Mouse (Mus musculus) liver, embryonic 16.5 days (tissue): ENCODE measurements around the gene Slc5a4b. TPM values are rescaled to one million over a fixed set of nuclear protein-coding genes. Genes with fewer than 3 reads are reported as not detected.
A peak's percentile ranks its signal among the peaks of the same experiment; 100 is the strongest.
"Not testable (repeated sequence)": the region's sequence is repeated elsewhere in the genome, so short reads cannot be mapped to it uniquely, and the experiment has no call there.

Source experiments
- ATAC-seq: fragments of 200-750 bp; cut with Nextera tagmentation; 2 replicates; pipeline ENCODE4 v1.8.0; 2017; ENCODE audit warnings: low read depth, mild to moderate bottlenecking, moderate number of reproducible peaks, moderate library complexity
- H3K27ac ChIP-seq: fragments of 300-500 bp; sonication (generic); 2 replicates; pipeline ENCODE4 v1.5.1; 2014; ENCODE audit warnings: mild to moderate bottlenecking, low read length
- H3K27me3 ChIP-seq: fragments of 300-500 bp; sonication (generic); 2 replicates; pipeline ENCODE4 v1.6.1; 2014; ENCODE audit warnings: low read depth, low read length, mixed read lengths; ENCODE audit not compliant: control insufficient read depth, insufficient read depth
- H3K36me3 ChIP-seq: fragments of 300-500 bp; sonication (generic); 2 replicates; pipeline ENCODE4 v1.6.1; 2014; ENCODE audit warnings: mild to moderate bottlenecking; ENCODE audit not compliant: control insufficient read depth, insufficient read depth
- H3K4me1 ChIP-seq: fragments of 300-500 bp; sonication (generic); 2 replicates; pipeline ENCODE4 v1.6.1; 2014; ENCODE audit warnings: low read depth, low read length, mixed read lengths; ENCODE audit not compliant: control insufficient read depth
- H3K4me2 ChIP-seq: fragments of 300-500 bp; sonication (generic); 2 replicates; pipeline ENCODE4 v1.6.1; 2014; ENCODE audit warnings: low read depth, low read length, mixed read lengths
- H3K4me3 ChIP-seq: fragments of 300-500 bp; sonication (generic); 2 replicates; pipeline ENCODE4 v1.5.1; 2014; ENCODE audit warnings: low read depth, mild to moderate bottlenecking, low read length
- H3K9ac ChIP-seq: fragments of 300-500 bp; sonication (generic); 2 replicates; pipeline ENCODE4 v1.6.1; 2014; ENCODE audit warnings: low read depth, low read length
- H3K9me3 ChIP-seq: fragments of 300-500 bp; sonication (generic); replicated peaks from 2 replicates; pipeline ENCODE4 v1.6.1; 2016; ENCODE audit warnings: low read length; ENCODE audit not compliant: control insufficient read depth
- WGBS: fragments of 180-500 bp; shearing (Covaris S2); extraction: QIAGEN DNeasy Blood & Tissue Kit; methylation state at CpG from one replicate; pipeline ENCODE4 v1.1.7; 2014; ENCODE audit not compliant: insufficient replicate concordance; 5-methylcytosine and 5-hydroxymethylcytosine counted together
- polyA plus RNA-seq: library from polyadenylated mRNA; unstranded; fragments of >200 nt; fragmentation: Nextera tagmentation; extraction: Ambion mirVana; gene quantifications from 2 replicates; pipeline ENCODE4 v1.2.1, GENCODE M21; 2015

Gene Slc5a4b
- polyA plus RNA-seq, 1 experiment from 2014 or later = 0.11 TPM

- no peaks in the 10 kb centered on the region for H3K36me3 ChIP-seq
- H3K27ac ChIP-seq = no peak overlapping the region
- no peaks in the 10 kb centered on the region for H3K9me3 ChIP-seq
- no peak overlapping the region for H3K4me2 ChIP-seq
- WGBS = 50% methylated on average over 4 of the region's 4 CpGs
- ATAC-seq = no peak
- H3K4me1 ChIP-seq = no peaks in the 10 kb centered on the region
- H3K4me3 ChIP-seq = no peak overlapping the region
- no peaks in the 10 kb centered on the region for H3K27me3 ChIP-seq
- H3K9ac ChIP-seq = no peak overlapping the region
These were observed 9.5 kb upstream of the Slc5a4b start for GRCm38 (mm10) chr10:76120124-76120711.

DNA sequence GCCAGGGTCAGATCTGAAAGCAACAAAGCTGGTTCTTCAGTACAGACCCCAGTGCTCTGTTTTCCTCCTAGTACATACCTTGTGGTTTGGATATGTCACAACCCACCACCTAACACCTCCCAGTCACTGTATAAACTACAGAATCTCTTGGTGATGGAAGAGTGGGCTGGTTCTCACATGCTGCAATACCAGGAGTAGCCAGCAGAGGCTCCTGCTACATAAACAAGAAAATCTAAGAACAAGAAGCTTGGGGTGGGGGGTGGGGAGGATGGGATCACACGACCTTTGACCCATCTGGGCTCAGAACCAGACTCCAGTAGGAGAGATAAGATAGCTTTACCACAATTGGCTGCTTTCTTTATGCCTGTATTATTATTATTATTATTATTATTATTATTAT is 8.0 kb upstream of the Slc5a4b start:
- no peaks in the 10 kb centered on the region for H3K4me1 ChIP-seq
- WGBS = 0% methylated on average over 1 of the region's 1 CpGs

DNA sequence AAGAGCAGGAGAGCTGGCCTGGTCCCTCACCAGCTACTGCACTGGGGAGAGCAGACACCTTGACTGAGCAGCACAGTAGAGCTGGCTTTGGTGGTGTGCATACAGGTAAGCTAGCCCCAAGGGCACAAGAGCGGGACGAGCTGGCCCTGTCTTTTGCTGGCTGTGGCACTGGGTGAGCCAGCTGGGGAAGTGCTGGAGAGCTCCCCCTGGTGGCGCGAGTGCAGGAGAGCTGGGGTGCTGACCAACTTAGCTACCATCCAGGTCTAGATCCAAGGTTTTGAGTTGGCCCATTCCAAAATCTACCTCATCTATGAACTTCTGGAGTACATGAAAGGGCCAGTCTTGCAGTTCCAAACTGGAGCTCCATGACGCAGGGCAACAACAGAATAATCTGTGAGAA is 7.2 kb upstream of the Slc5a4b start:
- H3K27me3 ChIP-seq = no peaks in the 10 kb centered on the region
- WGBS = 21% methylated on average over 5 of the region's 5 CpGs

More for the DNA sequence above, 8.0 kb upstream of the Slc5a4b start:
- no peak overlapping the region for H3K27ac ChIP-seq
- no peaks in the 10 kb centered on the region for H3K9me3 ChIP-seq
- no peaks in the 10 kb centered on the region for H3K27me3 ChIP-seq
- H3K9ac ChIP-seq = no peak overlapping the region
- H3K4me2 ChIP-seq = no peak overlapping the region
- no peak overlapping the region for H3K4me3 ChIP-seq
- ATAC-seq = no peak
- no peaks in the 10 kb centered on the region for H3K36me3 ChIP-seq

DNA sequence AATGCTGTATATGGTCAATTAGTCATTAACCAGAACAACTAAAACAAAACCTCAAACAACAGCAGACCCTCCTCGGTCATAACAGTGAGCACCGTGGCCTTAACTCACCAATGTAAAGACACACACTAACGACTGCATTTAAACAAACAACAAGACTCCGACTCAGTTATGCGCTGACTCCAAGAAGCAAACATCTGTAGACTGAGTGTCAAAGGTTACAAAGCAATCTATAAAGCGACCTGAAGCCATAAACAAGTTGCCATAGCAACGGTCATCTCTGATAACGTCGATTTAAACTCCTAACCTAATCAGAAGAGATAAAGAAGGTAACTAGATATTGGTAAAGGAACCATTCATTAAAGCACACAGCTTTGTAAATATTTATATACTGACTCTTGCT is 13.4 kb downstream of the Slc5a4b start:
- no peak overlapping the region for H3K27ac ChIP-seq
- no peaks in the 10 kb centered on the region for H3K9me3 ChIP-seq
- no peaks in the 10 kb centered on the region for H3K27me3 ChIP-seq
- 47% methylated on average over 9 of the region's 9 CpGs for WGBS
- no peak overlapping the region for H3K4me2 ChIP-seq
- no peaks in the 10 kb centered on the region for H3K4me1 ChIP-seq
- no peaks in the 10 kb centered on the region for H3K36me3 ChIP-seq
- ATAC-seq = no peak
- H3K4me3 ChIP-seq = no peak overlapping the region
- H3K9ac ChIP-seq = no peak overlapping the region

More for the DNA sequence above, 7.2 kb upstream of the Slc5a4b start:
- ATAC-seq = peak; percentile 43; the same call in 1 of the 2 replicates
- Histone ChIP-seq H3K27ac (no peak overlapping the region), H3K9me3 (no peaks in the 10 kb centered on the region), H3K4me3 (no peak overlapping the region), H3K4me2 (no peak overlapping the region), H3K9ac (no peak overlapping the region), H3K36me3 (no peaks in the 10 kb centered on the region), H3K4me1 (no peaks in the 10 kb centered on the region)

DNA sequence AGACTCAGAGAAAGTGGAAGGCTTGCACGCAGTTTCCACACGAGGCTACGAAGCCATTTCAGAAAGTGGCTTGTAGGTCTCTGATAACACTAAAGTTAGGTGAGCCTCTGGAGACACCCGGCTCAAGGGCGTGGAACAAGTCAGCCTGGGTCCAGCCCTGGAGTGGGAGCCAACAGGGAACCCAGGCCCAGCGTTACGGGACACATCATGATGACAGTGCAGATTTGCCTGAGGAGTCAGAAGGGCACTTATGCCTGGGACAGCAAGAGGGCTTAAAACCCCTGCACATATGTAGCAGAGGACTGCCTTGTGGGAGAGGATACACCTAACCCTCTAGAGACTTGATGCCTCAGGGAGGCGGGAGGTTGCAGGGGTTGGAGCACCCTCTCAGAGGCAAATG is 14.2 kb downstream of the Slc5a4b start:
- ATAC-seq = no peak
- Histone ChIP-seq H3K36me3 (no peaks in the 10 kb centered on the region), H3K9me3 (no peaks in the 10 kb centered on the region), H3K4me3 (no peak overlapping the region), H3K27me3 (no peaks in the 10 kb centered on the region), H3K4me1 (no peaks in the 10 kb centered on the region), H3K9ac (no peak overlapping the region), H3K4me2 (no peak overlapping the region), H3K27ac (no peak overlapping the region)
- WGBS = 69% methylated on average over 8 of the region's 8 CpGs

DNA sequence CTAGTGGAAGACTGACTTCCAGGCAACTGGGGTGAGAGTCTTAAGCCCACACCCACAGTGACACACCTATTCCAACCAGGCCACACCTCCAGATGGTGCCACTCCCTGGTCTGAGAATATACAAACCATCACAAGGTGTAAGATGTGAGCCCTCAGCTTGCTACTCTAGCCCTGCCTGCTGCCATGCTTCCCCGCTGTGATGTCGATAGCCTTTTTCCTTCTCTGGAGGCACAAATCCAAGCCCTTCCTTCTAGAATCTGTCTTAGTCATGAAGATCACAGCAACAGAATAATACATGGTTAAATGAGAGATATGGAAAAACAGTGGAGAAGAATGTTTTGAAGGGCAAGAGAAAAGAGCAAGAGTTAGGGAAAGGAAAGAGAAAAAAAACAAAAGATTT is 33.8 kb downstream of the Slc5a4b start:
- not testable (repeated sequence) for H3K36me3 ChIP-seq, H3K27me3 ChIP-seq, H3K4me1 ChIP-seq, H3K4me3 ChIP-seq, H3K9ac ChIP-seq, ATAC-seq, H3K27ac ChIP-seq, H3K4me2 ChIP-seq, H3K9me3 ChIP-seq
- WGBS = 77% methylated on average over 2 of the region's 2 CpGs

DNA sequence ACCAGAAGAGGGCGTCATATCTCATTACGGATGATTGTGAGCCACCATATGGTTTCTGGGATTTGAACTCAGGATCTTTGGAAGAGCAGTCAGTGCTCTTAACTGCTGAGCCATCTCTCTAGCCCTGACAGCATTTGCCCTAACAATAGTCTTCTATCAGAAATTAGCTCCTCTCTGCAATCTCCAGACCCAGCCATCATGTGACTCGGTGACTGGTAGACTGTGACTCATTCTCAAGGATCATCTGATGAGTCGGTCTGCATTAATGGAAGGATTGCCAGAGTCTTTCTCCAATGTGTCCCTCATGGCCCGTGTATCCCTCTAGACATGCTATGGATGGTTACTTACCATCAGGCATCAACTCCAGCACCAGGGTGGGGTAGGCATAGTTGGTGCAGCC is 38.7 kb downstream of the Slc5a4b start:
- H3K27ac ChIP-seq, ATAC-seq, H3K36me3 ChIP-seq, H3K9ac ChIP-seq, H3K4me1 ChIP-seq, H3K4me2 ChIP-seq, H3K4me3 ChIP-seq, H3K27me3 ChIP-seq, H3K9me3 ChIP-seq: not testable (repeated sequence)
- 77% methylated on average over 5 of the region's 5 CpGs for WGBS

GRCm38 (mm10) chr10:76067674-76068613 is 42.8 kb downstream of the Slc5a4b start:
- Histone ChIP-seq H3K4me2 (no peak overlapping the region), H3K4me3 (no peak overlapping the region), H3K36me3 (no peaks in the 10 kb centered on the region), H3K4me1 (no peaks in the 10 kb centered on the region), H3K27me3 (no peaks in the 10 kb centered on the region), H3K27ac (peak overlapping the region; percentile 62), H3K9me3 (no peaks in the 10 kb centered on the region), H3K9ac (no peak overlapping the region)
- WGBS = 31% methylated on average over 12 of the region's 12 CpGs
- peak; percentile 77 for ATAC-seq

DNA sequence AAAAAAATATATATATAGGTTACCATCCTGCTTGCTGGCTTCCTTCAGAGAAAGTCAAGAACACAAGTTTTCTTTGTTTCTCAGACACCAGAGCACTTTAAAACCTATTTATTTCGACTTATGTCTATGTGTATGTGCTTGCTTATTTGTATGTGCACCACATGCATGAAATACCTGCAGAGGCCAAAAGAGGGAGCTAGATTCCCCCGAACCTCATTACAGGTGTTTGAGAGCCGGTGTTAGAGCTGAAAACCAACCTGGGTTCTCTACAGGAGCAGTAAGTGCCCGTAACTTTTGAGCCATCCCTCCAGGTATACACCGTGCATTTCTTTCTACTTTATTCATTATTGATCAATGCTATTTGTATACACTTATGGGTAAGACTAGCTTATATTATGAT is 48.3 kb downstream of the Slc5a4b start:
- H3K27me3 ChIP-seq = no peaks in the 10 kb centered on the region
- no peak overlapping the region for H3K4me3 ChIP-seq
- H3K27ac ChIP-seq = no peak overlapping the region
- no peaks in the 10 kb centered on the region for H3K4me1 ChIP-seq
- ATAC-seq = no peak
- H3K4me2 ChIP-seq = no peak overlapping the region
- H3K36me3 ChIP-seq = no peaks in the 10 kb centered on the region
- H3K9me3 ChIP-seq = no peaks in the 10 kb centered on the region
- 71% methylated on average over 5 of the region's 5 CpGs for WGBS
- no peak overlapping the region for H3K9ac ChIP-seq
